In the genomic region with DNA sequence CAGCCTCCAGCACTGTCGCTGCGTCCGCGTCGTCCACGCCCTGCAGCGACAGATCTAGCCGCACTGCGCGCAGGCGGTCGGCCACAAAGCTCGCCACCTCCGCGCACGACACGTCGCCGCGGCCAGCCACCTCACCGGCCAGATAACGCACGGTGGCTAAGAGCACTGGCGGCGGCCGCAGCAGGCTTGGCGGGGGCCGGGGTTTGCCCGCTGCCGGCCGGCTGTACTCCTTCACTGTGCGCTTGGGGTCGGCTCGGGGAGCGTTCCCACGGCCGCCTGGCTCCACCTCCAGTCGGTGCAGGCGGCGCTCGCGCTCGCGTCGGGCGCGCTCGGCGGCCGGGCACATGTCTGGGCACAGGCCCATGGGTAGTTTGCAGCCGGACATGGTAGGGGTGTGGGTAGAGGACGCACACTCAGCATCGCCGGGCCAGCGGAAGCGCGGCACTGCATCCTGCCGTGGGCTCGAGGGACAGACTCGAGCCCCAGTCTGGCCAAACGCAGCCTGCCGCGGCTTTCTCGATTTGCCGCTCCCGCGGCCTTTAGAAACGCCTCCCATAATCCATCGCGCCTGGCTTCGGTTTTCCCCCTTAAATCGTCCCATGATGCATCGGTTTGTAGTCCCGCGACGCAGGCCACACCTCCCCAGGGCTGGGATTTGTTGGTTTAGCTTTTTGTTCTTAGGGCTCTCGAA, we compare ENCODE assay signal across 8 mouse cellular contexts. TPM values are rescaled to one million over a fixed set of nuclear protein-coding genes. Genes with fewer than 3 reads are reported as not detected.
DNase-seq lines count a peak whose midpoint lies in the region; ATAC-seq and TF ChIP-seq lines count a peak whose summit lies in the region.

A gene (minus strand): TSS at position 665 of the 691 bp plus-strand sequence.

- no peaks in the 10 kb centered on the region for H3K79me2 ChIP-seq in liver, adult 2 months (ENCODE audit: control insufficient read depth, insufficient read depth, low read length)
- peaks cover 14% of the 10 kb centered on the region for H3K79me2 ChIP-seq in myocyte (ENCODE audit: control insufficient read depth, insufficient read depth)

- no peak for TF ChIP-seq CTCF in brain, embryonic 14.5 days (IDR thresholded peaks at IDR 0.05; ENCODE audit: borderline replicate concordance, extremely low read depth, insufficient read depth, insufficient read length)
- no peak for TF ChIP-seq CTCF in liver, adult 2 months (IDR thresholded peaks at IDR 0.05; ENCODE audit: low read depth, low read length)

- peak within 1 kb of the TSS; percentile 72 for H3K4me2 ChIP-seq in heart, embryonic 11.5 days
- H3K4me2 ChIP-seq in kidney, embryonic 16.5 days (replicated peaks; ENCODE audit: low read depth, low read length): peak within 1 kb of the TSS; percentile 79
- peak within 1 kb of the TSS; percentile 89 for H3K4me2 ChIP-seq in myocyte (ENCODE audit: low read depth)

- H3K27me3 ChIP-seq in erythroblast, embryonic 14.5 days (ENCODE audit: control insufficient read depth): no peaks in the 10 kb centered on the region
- H3K27me3 ChIP-seq in heart, embryonic 11.5 days (ENCODE audit: control insufficient read depth, insufficient read depth, low read length): no peaks in the 10 kb centered on the region
- no peaks in the 10 kb centered on the region for H3K27me3 ChIP-seq in kidney, embryonic 16.5 days (ENCODE audit: insufficient read depth, low read length)
- H3K27me3 ChIP-seq in liver, adult 2 months (ENCODE audit: control insufficient read depth, insufficient read depth, low read length): no peaks in the 10 kb centered on the region
- no peaks in the 10 kb centered on the region for H3K27me3 ChIP-seq in myocyte (ENCODE audit: control insufficient read depth, insufficient read depth, insufficient read length)
- H3K27me3 ChIP-seq in splenic B cell, adult 2 months (ENCODE audit: control insufficient read depth, insufficient read depth, low read length, poor library complexity, severe bottlenecking): no peaks in the 10 kb centered on the region

- peak within 1 kb of the TSS; percentile 84 for H3K4me3 ChIP-seq in erythroblast, embryonic 14.5 days (replicated peaks)
- peak within 1 kb of the TSS; percentile 73 for H3K4me3 ChIP-seq in heart, embryonic 11.5 days (ENCODE audit: low read depth, low read length)
- H3K4me3 ChIP-seq in kidney, embryonic 16.5 days (ENCODE audit: low read length): peak within 1 kb of the TSS; percentile 82
- peak within 1 kb of the TSS; percentile 89 for H3K4me3 ChIP-seq in liver, adult 2 months (ENCODE audit: insufficient read depth, low read depth, low read length)
- H3K4me3 ChIP-seq in myocyte: peak within 1 kb of the TSS; percentile 53

- H3K36me3 ChIP-seq in erythroblast, embryonic 14.5 days (ENCODE audit: control insufficient read depth): peaks cover 82% of the 10 kb centered on the region
- peaks cover 17% of the 10 kb centered on the region for H3K36me3 ChIP-seq in heart, embryonic 11.5 days (ENCODE audit: control insufficient read depth, insufficient read depth, low read length)
- H3K36me3 ChIP-seq in kidney, embryonic 16.5 days (ENCODE audit: insufficient read depth, low read length): peaks cover 17% of the 10 kb centered on the region
- no peaks in the 10 kb centered on the region for H3K36me3 ChIP-seq in liver, adult 2 months (ENCODE audit: control insufficient read depth, insufficient read depth, low read length)
- peaks cover 11% of the 10 kb centered on the region for H3K36me3 ChIP-seq in myocyte (ENCODE audit: control insufficient read depth, insufficient read depth)
- H3K36me3 ChIP-seq in splenic B cell, adult 2 months (ENCODE audit: control insufficient read depth, insufficient read depth, low read length, poor library complexity, severe bottlenecking): no peaks in the 10 kb centered on the region; the same call in 1 of the 2 replicates

- peak within 1 kb of the TSS; percentile 97 for H3K27ac ChIP-seq in heart, embryonic 11.5 days (ENCODE audit: low read depth, low read length)
- peak within 1 kb of the TSS; percentile 98 for H3K27ac ChIP-seq in kidney, embryonic 16.5 days (ENCODE audit: low read length)
- H3K27ac ChIP-seq in liver, adult 2 months (replicated peaks; ENCODE audit: insufficient read depth, low read depth, low read length): peak within 1 kb of the TSS; percentile 74

- H3K9me3 ChIP-seq in erythroblast, embryonic 14.5 days (ENCODE audit: control insufficient read depth, low read length): no peaks in the 10 kb centered on the region
- H3K9me3 ChIP-seq in heart, embryonic 11.5 days (replicated peaks; ENCODE audit: control insufficient read depth, low read length): no peaks in the 10 kb centered on the region
- H3K9me3 ChIP-seq in kidney, embryonic 16.5 days (ENCODE audit: low read length): no peaks in the 10 kb centered on the region

- peak within 1 kb of the TSS; percentile 87 for H3ac ChIP-seq in myocyte (ENCODE audit: control insufficient read depth, insufficient read length)

- peak; percentile 82 for TF ChIP-seq POLR2A in brain, embryonic 14.5 days (IDR thresholded peaks at IDR 0.05; ENCODE audit: borderline replicate concordance, extremely low read depth, insufficient read depth, insufficient read length, poor library complexity, severe bottlenecking)
- TF ChIP-seq POLR2A in liver, adult 2 months (IDR thresholded peaks at IDR 0.05; ENCODE audit: extremely low read depth, insufficient read depth, low read length): 0 out of 2 replicates have a peak, but pooled peaks have one; percentile 39
- TF ChIP-seq POLR2A in myocyte (IDR thresholded peaks at IDR 0.05; ENCODE audit: insufficient read length, low read depth): peak; percentile 76

- WGBS in heart, embryonic 11.5 days (ENCODE audit: insufficient replicate concordance): under 1% methylated on average over 76 of the region's 77 CpGs
- under 1% methylated on average over 74 of the region's 77 CpGs for WGBS in kidney, embryonic 16.5 days
- under 1% methylated on average over 77 of the region's 77 CpGs for WGBS in liver, adult 2 months

- DNase-seq in CD4-positive helper T cell, adult 2 months (ENCODE audit: low read depth, low spot score): peak; percentile 93
- DNase-seq in brain, embryonic 14.5 days (ENCODE audit: low read depth): peak; percentile 98
- peak; percentile 91 for DNase-seq in liver, adult 2 months (ENCODE audit: extremely low read depth, low read depth, low spot score)
- peak; percentile 90 for DNase-seq in splenic B cell, adult 2 months (ENCODE audit: low read depth, low spot score)

- peak within 1 kb of the TSS; percentile 92 for H3K9ac ChIP-seq in heart, embryonic 11.5 days (ENCODE audit: low read depth, low read length)
- peak within 1 kb of the TSS; percentile 87 for H3K9ac ChIP-seq in kidney, embryonic 16.5 days (replicated peaks; ENCODE audit: low read length)
- peak within 1 kb of the TSS; percentile 92 for H3K9ac ChIP-seq in liver, adult 2 months (ENCODE audit: low read depth, low read length)

- peaks cover 47% of the 10 kb centered on the region for H3K4me1 ChIP-seq in erythroblast, embryonic 14.5 days (ENCODE audit: control insufficient read depth)
- H3K4me1 ChIP-seq in heart, embryonic 11.5 days (ENCODE audit: control insufficient read depth, insufficient read depth, low read length): peaks cover 15% of the 10 kb centered on the region; the same call in 1 of the 2 replicates
- H3K4me1 ChIP-seq in kidney, embryonic 16.5 days (ENCODE audit: insufficient read depth, low read length): peaks cover 16% of the 10 kb centered on the region
- 0 out of 2 replicates have a peak, but pooled peaks cover 2% of the 10 kb centered on the region for H3K4me1 ChIP-seq in liver, adult 2 months (ENCODE audit: control insufficient read depth, insufficient read depth, low read length)

- ATAC-seq in heart, embryonic 11.5 days (replicated peaks; ENCODE audit: insufficient number of reproducible peaks, low FRiP score, low TSS enrichment): peak; percentile 73
- ATAC-seq in kidney, embryonic 16.5 days (ENCODE audit: low FRiP score, low TSS enrichment): peak; percentile 84

TF ChIP-seq in myocyte, 11 proteins besides CTCF, POLR2A, EP300 and RAD21:
- no peak for TF ChIP-seq TCF3 (IDR thresholded peaks at IDR 0.05; ENCODE audit: insufficient read length, low read depth)
- TF ChIP-seq SRF (IDR thresholded peaks at IDR 0.05; ENCODE audit: control insufficient read depth, insufficient read length, low read depth): peak; percentile 17
- peak in 2 of 3 experiments; percentile 15 to 34 for TF ChIP-seq MYOG (IDR thresholded peaks at IDR 0.05; ENCODE audit: control insufficient read depth in 1 of 3, insufficient read depth in 1 of 3, insufficient read length in 2 of 3, low read depth in 2 of 3)
- peak in 2 of 3 experiments; percentile 4 to 48 for TF ChIP-seq MYOD1 (IDR thresholded peaks at IDR 0.05; ENCODE audit: control insufficient read depth in 1 of 3, insufficient read length in 2 of 3, low read depth in 2 of 3)
- no peak for TF ChIP-seq MAX (IDR thresholded peaks at IDR 0.05; ENCODE audit: low read depth)
- TF ChIP-seq E2F4 (IDR thresholded peaks at IDR 0.05; ENCODE audit: insufficient read depth): peak; percentile 89
- peak; percentile 81 for TF ChIP-seq POLR2AphosphoS2 (IDR thresholded peaks at IDR 0.05; ENCODE audit: insufficient read length, low read depth)
- TF ChIP-seq USF1 (IDR thresholded peaks at IDR 0.05; ENCODE audit: low read depth): no peak

RNA-seq across cellular contexts. Expression of the gene that starts here (rescaled TPM):
- 47.3 and 66.2 TPM in 2 replicates for polyA plus RNA-seq in brain, embryonic 14.5 days (2012; rRNA removed)
- polyA plus RNA-seq in erythroblast, embryonic 14.5 days (2012): 7.2 TPM in 2 replicates
- polyA plus RNA-seq in heart, embryonic 11.5 days (2014; fragmentation: Nextera tagmentation; extraction: Ambion mirVana): 38.1 and 41.0 TPM in 2 replicates
- 42.3 and 43.7 TPM in 2 replicates for polyA plus RNA-seq in kidney, embryonic 16.5 days (2015; fragmentation: Nextera tagmentation; extraction: Ambion mirVana)
- total RNA-seq in liver, adult 2 months (2014; rRNA removed): 4.0 and 4.9 TPM in 2 replicates
- polyA plus RNA-seq in liver, adult 2 months (2012; rRNA removed): 19.4 and 22.0 TPM in 2 replicates
- 27.5 TPM for polyA plus RNA-seq in myocyte (2012; fragmentation: generic; extraction: Trizol)

Comparison
In these comparisons a context has a peak if more than half of its experiments do, and no peak if none do; other contexts are left out.
1. Peak in every context shown above with its lines: DNase-seq, ATAC-seq, H3K4me3 ChIP-seq and H3K27ac ChIP-seq.